Mouse (Mus musculus): ENCODE data around the gene Cnot10. TPM values are rescaled to one million over a fixed set of nuclear protein-coding genes. Genes with fewer than 3 reads are reported as not detected.

Cnot10 gene
- total RNA-seq, 2 experiments from 2014 or later = 17.1 TPM

DNA sequence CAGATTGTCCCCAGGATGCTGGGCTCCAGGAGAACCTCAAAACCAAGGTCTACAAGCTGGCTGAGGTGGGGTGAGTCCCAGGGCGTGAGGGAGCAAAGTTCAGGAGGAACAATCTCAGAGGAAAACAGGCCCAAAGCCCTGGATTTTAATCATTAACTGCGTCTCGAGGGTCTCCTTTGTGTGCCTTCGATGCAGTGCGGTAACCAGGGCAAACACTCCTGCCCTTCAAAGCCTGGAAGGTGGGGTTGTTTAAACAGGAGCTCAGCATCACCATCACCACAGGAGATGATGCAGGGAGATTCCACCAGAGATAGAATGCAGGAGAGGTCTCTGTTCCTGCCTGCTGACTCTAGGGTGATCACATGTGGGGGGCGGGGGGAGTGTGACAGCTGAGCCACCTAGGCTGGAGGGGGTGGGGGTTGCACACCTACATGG lies 92.3 kb downstream of the Cnot10 start:
- Histone ChIP-seq H3K4me3 (no peak overlapping the region), H3K27ac (no peak overlapping the region)
- TF ChIP-seq CTCF (IDR thresholded peaks at IDR 0.05) = no peak
- intact Hi-C loops (cut with DNase I) = no loop called here
- no peak for DNase-seq

DNA sequence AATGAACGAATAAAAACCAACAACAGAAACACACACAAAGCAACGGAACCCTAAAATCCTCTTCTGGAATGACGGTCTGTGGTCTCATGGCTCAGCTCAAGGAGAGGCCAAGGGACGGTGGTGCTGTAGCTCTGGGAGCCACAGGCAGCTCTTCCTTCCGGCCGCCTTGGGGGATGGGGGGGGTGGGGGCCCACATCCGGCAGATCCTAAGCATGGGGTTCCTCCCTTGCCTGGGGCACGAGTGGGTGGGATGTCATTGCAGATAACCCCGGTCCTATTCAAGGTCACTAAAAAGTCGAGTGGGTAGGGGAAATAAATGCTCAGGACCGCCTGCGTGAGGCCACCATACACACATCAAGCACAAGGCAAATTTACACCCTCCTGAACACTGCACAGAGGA lies 93.2 kb downstream of the Cnot10 start:
- H3K27ac ChIP-seq = no peak overlapping the region
- TF ChIP-seq CTCF (IDR thresholded peaks at IDR 0.05) = no peak
- H3K4me3 ChIP-seq = no peak overlapping the region
- no peak for DNase-seq
- intact Hi-C loops (cut with DNase I) = no loop called here

DNA sequence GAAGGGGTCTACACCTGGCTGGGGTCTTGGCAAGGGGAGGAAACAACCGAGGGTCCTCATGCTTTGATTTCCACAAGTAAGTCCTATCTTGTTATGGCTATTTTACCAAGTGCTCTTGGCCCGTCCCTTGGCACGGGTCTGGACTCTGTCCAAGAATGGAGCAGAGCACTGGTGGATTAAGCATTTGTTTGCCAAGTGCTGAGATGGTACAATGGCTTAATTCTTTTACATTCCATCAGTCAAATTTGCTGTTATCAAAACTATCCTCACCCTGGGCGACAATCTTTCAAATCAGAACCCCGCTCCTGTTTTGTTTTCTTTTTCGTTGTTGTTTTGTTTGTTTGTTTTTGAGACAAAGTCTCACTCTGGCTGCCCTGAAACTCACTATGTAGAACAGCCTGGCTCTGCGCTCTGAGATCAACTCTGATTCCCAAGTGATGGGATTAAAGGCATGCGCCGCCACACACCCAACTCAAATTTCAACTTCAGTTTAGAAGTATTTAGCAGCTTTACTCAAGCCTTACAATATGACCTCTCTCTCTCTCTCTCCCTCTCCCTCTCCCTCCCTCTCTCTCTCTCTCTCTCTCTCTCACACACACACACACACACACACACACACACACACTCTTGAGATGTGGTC lies 95.1 kb downstream of the Cnot10 start:
- no peak for TF ChIP-seq CTCF (IDR thresholded peaks at IDR 0.05)
- H3K27ac ChIP-seq = no peak overlapping the region
- no peak for DNase-seq
- intact Hi-C loops (cut with DNase I) = no loop called here
- H3K4me3 ChIP-seq = no peak overlapping the region

DNA sequence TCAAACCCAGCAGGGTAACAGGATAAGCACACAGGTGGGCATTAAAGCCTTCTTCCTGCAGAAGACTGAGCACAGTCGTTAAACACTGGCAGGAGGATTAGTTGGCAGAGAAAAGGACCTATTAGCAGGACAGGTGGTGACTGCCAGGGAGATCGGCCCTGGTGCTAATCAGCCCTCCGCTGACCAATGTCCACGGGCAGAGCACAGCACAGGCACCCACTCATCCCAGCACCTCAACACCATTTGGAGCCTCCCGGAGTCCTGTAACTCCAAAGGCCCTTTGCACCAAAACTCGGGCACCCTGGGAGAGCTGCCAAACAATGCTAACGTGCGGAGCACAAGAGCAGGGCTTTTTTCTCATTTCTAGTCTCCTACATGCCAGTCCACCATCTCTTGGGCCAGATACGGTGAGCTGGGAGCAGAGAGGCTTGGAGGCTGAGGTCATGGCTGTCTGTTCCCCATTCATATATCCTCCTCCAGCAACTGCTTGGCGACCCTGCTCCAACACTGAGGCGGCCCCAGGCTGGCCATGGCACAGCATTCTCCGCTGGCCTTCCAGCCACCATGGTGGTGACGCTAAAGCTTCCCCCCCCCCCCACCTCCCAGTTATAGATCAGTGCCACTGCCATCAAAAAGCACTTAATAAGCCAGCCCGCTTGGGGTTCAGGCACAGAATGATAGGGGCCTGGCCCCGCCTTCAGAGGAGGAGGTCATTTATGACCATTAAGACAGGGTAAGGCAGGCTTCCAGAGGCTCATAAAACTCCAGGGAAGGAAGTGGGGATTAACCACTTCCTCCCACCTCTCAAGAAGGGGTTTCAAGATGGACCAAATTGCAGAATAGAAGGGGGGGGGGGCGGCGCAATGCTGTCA lies 95.9 kb downstream of the Cnot10 start:
- Histone ChIP-seq H3K27ac (no peak overlapping the region), H3K4me3 (no peak overlapping the region)
- DNase-seq = no peak
- intact Hi-C loops (cut with DNase I) = no loop called here
- no peak for TF ChIP-seq CTCF (IDR thresholded peaks at IDR 0.05)

DNA sequence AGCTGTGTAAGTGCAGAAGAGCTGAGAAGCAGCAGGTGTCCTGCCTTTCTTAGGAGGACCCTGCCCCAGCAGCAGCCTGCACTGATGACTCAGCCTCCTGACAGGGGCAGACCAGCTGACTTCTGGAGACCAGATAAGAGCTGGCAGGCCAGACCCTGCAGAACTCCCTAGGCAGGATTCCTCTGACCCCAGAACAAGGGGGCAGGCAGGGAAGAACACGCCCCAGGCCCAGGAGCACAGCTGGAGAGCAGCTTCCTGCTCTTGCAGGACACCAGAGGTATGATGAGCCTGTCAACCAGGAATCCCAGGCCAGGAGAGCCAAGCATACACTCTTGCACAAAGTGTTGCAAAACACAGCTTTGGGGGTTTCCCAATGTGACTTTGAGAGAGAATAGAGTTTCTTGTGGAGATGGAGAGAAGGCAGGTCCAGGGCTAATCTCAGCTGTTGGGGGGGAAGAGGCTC lies 98.7 kb downstream of the Cnot10 start:
- intact Hi-C loops (cut with DNase I) = no loop called here
- Histone ChIP-seq H3K4me3 (no peak overlapping the region), H3K27ac (no peak overlapping the region)
- TF ChIP-seq CTCF (IDR thresholded peaks at IDR 0.05) = no peak
- DNase-seq = no peak

DNA sequence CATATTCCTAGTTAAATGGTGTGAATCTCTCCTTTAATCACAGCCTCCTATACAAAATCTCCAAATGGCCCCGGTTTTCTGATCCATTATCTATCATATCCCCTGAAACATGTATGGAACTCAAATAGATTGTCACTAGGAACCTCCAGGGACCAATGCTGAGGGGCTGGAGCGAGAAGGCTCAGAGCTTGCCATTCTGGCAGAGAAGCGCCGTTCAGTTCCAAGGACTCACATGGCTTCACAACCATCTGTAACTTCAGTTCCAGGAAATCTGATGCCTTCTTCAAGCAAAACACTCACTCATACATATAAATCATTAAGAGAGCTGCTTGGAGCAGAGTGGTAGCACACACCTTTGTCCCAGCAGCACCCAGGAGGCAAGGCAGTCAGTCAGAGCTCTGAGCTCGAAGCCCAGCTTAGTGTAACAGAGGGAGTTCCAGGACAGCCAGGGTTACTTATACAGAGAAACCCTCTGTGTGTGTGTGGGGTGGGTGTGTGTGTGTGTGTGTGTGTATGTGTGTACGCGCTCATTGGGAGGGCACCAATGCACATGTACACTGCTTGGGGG lies 100.9 kb downstream of the Cnot10 start:
- intact Hi-C loops (cut with DNase I) = no loop called here
- DNase-seq = peak; percentile 46
- Histone ChIP-seq H3K27ac (no peak overlapping the region), H3K4me3 (no peak overlapping the region)
- TF ChIP-seq CTCF (IDR thresholded peaks at IDR 0.05) = no peak

DNA sequence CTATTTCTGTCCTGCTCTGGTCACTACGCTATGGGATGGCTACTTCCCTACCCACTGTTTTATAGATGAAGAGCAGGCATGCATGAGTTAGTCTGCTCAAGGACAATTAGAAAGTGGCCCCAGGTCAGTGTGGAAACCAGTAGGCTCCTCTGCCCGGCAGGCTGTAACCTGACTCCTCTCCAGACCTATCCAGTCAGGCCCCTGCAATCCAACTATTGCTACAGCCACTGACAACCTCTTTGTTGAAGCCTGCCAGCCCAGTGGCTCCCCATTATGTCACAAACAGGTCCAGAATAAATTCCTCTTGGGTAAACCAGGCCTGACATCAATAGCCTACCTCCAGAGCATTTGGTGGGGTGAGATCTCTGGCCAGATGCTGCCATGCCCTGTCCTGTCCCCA lies 103.4 kb downstream of the Cnot10 start:
- TF ChIP-seq CTCF (IDR thresholded peaks at IDR 0.05) = no peak
- DNase-seq = no peak
- H3K27ac ChIP-seq = no peak overlapping the region
- intact Hi-C loops (cut with DNase I) = no loop called here
- H3K4me3 ChIP-seq = no peak overlapping the region

Other genes with a start within 250 kb of the Cnot10 start
- 10 to 100 TPM in 1 of 2 experiments, 1 to 10 TPM in 1; 5.6 to 11.1 TPM for gene Crtap, start 249.5 kb downstream of the Cnot10 start, total RNA-seq (2021)
- gene Glb1, start 239.1 kb downstream of the Cnot10 start, total RNA-seq (2021) = 1 to 10 TPM; 3.2 to 4.4 TPM
- 1 to 10 TPM; 1.5 to 1.6 TPM for gene Tmppe, start 239.1 kb downstream of the Cnot10 start, total RNA-seq (2021)
- gene Ccr4, start 135.3 kb downstream of the Cnot10 start, total RNA-seq (2021) = not detected
- not detected for gene C130032M10Rik, start 124.5 kb downstream of the Cnot10 start, total RNA-seq (2021)
- not detected for gene Trim71, start 75.8 kb downstream of the Cnot10 start, total RNA-seq (2021)
- 10 to 100 TPM; 33.7 to 36.5 TPM for gene Dync1li1, start 48.6 kb upstream of the Cnot10 start, total RNA-seq (2021)
- 1 to 10 TPM; 7.3 to 7.9 TPM for gene Cmtm6, start 90.9 kb upstream of the Cnot10 start, total RNA-seq (2021)
- 1 to 10 TPM; 3.9 to 5.5 TPM for gene Cmtm7, start 141.7 kb upstream of the Cnot10 start, total RNA-seq (2021)
- 1 to 10 TPM; 2.0 to 2.1 TPM for gene Cmtm8, start 204.0 kb upstream of the Cnot10 start, total RNA-seq (2021)

Data from gastrocnemius, adult 2 months (tissue).